Mouse (Mus musculus): Measurements from ENCODE around the gene Gclm.
"Not testable (repeated sequence)": the region's sequence is repeated elsewhere in the genome, so short reads cannot be mapped to it uniquely, and the experiment has no call there.

The Gclm gene

DNA sequence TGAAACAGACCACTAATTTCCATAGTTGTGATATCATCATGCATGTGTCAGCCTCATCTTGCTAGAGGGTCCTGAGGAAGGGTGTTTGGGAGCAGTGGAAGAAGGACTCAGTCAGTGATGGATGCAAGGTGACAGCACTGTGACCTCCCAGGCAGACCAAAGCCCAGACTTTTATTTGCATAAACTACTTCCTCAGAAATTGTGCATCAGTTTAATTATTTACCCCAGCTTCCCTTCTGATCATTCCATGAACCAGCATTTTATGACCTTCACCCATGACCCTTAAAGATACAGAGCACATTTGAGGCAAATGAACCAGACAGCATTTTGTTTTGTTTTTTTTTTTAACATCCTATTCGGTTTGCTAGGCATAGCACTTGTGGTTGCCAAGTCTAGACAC is 9.6 kb upstream of the Gclm start:
- DNase-seq (ENCODE audit: low read depth, low spot score): no peak

GRCm38 (mm10) chr3:122242876-122243275 is 2.5 kb upstream of the Gclm start:
- DNase-seq (ENCODE audit: low read depth, low spot score): no peak

DNA sequence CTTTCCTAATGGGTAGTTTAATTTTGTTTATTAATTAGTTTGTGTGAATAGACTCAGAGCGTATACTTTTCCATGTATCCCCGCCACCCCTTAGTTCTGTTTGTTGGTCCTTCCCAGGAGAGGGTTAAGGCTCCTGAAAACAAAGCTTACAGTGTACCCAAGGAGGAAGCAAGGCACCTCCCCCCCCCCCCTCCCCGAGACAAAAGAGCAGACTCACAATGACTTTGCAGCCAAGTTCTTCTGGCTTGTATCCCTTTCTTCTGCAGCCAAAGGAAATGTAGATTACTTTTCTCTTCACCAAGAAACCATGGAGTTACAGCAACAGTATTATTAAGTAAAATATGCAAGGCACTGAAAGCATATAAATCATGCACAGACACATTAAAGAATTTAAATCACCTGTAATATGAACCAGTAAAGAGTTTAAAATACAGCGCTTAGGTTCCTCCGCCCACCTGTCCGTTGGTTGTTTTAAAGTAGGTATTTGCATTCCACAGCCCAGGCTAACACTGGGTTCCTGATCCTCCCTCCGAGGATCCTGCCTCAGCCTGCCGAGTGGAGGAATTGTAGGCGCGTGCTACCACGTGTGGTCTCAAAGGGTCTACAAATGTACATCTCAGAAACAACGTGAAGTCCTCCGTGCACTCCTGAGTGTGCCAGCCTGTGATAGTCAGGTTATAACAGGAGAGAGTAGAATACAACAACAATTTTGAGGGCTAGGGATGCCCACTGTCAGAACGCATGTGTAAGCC is 1.8 kb upstream of the Gclm start:
- no peak for DNase-seq (ENCODE audit: low read depth, low spot score)

DNA sequence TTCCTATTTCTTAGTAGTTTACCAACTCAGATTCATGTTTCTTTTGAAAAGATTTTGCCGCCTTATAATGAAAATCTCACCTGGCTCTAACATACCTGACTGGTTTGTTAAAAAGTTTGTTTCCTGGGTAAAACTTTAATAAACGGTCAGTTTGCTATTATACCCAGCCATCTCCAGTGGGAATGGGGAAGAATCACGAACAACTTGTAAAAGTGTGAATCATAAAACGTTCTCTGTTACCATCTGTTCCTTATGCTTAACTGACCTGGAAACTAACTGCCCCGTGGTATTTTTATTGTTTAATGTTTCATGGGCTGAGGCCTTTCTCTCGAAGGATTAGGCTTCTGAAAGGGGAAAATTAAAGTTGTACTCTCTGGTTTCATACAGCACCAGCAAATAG is 598 bp upstream of the Gclm start:
- no peak for DNase-seq (ENCODE audit: low read depth, low spot score)

DNA sequence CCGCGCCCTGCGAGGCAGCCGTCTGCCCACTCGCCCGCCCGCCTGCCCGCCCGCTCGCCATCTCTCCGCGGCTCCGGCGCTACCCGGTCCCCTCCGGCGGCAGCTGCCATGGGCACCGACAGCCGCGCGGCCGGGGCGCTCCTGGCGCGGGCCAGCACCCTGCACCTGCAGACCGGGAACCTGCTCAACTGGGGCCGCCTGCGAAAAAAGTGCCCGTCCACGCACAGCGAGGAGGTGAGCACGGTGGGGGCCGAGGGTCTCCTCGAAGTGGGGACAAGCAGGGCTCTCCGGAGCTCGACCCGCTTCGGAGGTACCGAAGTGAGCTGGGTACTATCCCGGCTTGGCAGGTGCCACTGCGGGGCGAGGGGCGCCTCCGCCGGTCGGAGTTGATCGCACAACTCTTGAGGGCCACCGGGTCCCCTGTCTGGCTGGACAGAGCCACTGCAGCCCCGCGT is 548 bp downstream of the Gclm start:
- peak; percentile 63 for DNase-seq (ENCODE audit: low read depth, low spot score)

DNA sequence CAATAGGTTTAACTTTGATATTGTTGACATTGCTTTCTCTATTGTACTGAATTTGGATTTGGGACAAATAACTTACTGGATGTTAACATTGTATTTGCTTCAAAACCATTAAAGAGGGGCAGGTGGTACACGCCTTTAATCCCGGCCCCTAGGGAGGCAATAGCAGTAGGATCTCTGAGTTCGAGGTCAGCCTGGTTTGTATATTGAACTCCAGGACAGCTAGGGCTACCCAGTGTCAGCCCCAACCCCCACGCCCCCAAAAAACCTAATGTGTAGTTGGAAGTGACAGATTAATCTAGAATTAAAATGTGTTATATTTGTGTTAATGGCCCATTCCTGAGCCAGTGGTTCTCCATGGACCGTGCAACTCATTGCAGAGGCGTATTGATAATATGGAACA is 1.0 kb downstream of the Gclm start:
- DNase-seq (ENCODE audit: low read depth, low spot score): no peak

DNA sequence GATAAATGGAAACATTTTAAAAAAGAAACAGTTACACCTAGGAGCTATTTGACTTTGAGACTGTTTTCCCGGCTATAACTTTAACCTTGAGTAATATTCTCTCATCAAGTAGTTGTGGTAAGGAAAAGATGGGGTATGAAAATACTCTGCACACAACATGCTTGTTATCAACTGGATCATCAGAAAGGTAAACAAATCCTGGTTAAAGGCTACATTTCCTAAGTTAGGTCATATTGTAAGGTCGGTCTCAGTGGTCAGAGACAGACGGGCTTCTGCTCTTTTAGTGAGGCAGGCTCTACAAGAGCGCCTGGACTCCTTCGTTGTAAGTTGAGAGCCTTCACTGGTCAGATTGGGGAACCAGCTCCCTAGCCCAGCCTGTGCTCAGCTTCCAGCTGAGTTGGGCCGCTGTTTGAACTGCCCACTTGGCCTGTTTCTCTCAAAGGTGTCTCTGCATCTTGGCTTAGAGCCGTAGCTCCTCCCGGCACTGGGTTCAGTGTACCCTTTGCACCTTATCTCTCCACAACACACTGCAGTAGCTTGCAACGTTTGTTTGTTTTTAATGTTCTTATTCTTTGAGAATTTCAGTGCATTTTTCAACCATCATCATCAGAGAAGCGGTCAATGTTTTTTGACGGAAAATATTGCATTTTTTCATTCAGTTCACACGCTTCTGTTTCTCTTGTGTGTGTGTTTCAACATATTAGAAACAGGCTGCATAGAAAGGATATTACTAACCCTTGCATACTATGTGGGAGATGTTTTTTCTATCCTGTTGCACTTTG is 1.8 kb downstream of the Gclm start:
- DNase-seq (ENCODE audit: low read depth, low spot score): no peak

DNA sequence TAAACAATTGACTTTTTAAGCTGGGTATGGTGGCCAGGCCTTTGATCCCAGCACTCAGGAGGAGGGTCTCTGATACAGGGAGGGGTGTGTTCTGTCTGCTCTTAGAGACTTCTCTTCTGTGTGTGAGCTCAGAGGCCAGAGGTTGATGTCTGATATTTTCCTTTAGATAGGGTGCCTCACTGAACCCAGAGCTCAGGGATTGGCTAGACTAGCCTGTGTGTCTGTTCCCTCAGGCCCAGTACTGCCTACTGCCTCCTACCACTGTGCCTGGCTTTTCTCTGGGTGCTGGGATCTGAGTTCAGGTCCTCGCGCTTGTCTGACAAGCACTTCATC is 2.4 kb downstream of the Gclm start:
- DNase-seq (ENCODE audit: low read depth, low spot score): no peak

DNA sequence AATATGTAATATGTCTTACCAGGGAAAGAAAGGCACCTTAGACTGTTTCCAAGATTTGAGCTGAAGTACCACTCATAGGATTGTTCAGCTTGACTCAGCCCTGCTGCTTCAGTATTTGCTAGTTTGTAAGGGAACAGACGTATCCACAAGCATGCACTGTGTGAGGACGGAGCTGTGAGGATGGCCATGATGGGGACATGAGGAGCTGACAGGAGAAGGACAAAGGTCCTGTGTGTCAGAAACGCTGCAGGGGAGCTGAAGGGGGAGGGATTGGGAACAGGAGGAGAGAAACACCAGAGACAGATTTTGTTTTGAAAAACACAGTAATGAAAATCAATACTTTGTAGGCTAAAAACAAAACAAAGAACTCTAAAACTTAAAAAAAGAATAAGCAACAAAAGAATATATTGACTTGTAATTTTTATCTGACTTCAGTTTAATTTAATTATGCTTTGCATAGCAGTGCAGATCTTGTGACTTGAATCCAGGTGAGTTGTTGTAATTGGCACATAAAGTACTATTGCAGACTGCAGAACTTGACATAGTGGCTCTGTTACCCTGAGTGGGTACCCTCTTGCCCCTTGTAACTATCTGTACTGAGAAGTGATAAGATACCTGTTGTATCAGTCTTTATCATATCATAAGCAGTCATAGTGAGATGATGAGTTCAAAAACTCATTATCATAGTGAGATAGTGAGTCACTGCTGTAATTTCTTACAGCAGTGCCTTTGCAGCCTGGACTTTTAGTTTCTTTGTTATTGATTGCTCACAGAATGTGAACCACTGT is 7.3 kb downstream of the Gclm start:
- DNase-seq (ENCODE audit: low read depth, low spot score): no peak

GRCm38 (mm10) chr3:122254050-122254449 is 8.7 kb downstream of the Gclm start:
- DNase-seq (ENCODE audit: low read depth, low spot score): not testable (repeated sequence)

- DNase-seq (ENCODE audit: low read depth, low spot score): peak; percentile 41
Measured at GRCm38 (mm10) chr3:122269986-122270385, 24.6 kb downstream of the Gclm start.

GRCm38 (mm10) chr3:122272565-122272964 is 27.2 kb downstream of the Gclm start:
- not testable (repeated sequence) for DNase-seq (ENCODE audit: low read depth, low spot score)

GRCm38 (mm10) chr3:122273407-122274240 is 28.3 kb downstream of the Gclm start:
- DNase-seq (ENCODE audit: low read depth, low spot score): peak; percentile 24

DNA sequence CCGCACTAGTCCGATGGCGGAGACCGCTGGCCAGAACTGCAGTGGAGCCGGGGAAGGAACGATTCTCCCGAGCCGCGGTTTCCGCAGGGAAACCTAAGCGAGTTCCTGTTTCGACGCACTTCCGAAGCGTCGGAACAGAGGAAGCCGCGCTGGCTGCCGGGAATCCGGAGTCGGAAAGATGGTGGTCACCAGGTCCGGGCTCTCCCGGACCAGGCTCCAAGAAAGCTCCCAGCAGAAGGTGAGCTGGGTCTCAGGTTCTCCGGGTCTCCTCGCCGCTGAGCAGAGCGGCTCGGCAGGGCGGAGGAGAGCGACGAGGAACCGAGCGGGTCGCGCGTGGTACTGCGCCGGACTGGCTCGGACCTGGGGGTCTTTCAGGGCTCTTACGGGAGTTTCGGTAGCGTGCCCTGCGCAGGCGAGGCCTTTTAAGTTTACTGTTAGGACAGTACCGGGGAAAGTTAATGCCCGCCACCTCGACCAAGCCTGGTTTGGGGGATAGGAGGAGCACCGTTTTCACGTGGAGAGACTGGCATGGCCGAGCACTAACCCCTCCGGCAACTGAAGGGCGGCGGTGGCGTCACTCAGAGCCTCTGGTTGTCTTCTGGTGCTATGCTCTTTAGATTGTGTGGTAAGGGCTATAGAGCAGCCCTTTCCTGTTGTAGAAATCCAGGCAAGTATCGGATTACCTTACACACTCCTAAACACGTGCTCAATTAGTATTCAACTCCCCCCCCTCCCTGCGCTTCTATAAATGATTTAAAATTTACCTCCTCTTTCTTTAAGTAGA is 29.1 kb downstream of the Gclm start, which contains the start of gene Dnttip2:
TSS of gene Dnttip2 (plus strand) at position 148 of the 784 bp plus-strand sequence.
- peak; percentile 91 for DNase-seq (ENCODE audit: low read depth, low spot score)

DNA sequence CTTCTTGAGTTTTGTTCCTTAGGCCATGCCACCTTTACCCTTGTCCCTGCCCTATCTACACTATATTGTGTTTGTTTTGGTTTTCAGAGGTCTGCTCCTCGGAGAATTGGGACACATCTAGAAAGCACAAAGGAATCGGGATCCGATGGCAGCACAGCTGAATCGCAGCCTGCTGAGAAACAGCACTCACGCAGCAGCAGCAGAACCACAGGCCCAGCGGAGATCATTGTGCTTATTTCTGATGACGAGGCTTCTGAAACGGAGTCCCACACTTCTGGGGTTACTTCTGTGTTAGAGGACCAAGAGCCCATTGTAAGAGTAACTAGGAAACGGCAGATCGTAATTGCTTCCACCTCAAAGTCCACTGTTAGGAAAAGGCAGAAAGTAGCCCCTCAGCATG is 29.8 kb downstream of the Gclm start:
- DNase-seq (ENCODE audit: low read depth, low spot score): no peak

DNA sequence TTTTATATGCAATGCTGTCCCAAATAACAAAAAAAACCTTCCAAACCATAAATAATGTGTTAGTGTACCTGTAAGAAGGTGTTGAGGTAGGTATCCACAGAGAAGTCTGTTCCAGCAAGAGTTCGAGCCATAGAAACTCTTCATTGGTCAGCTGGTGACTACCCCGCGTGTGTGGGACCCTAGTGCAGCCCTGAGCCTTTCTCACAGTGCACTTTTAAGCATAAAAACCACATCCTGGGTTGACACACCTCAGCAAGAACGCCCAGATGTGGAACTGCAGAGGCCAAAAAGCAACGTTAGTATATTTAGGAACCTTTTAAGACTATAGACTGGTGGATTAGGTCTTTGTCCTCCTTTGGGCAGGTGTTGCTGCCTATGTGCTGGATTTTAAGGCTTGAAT is 41.8 kb downstream of the Gclm start:
- peak; percentile 59 for DNase-seq (ENCODE audit: low read depth, low spot score)

DNA sequence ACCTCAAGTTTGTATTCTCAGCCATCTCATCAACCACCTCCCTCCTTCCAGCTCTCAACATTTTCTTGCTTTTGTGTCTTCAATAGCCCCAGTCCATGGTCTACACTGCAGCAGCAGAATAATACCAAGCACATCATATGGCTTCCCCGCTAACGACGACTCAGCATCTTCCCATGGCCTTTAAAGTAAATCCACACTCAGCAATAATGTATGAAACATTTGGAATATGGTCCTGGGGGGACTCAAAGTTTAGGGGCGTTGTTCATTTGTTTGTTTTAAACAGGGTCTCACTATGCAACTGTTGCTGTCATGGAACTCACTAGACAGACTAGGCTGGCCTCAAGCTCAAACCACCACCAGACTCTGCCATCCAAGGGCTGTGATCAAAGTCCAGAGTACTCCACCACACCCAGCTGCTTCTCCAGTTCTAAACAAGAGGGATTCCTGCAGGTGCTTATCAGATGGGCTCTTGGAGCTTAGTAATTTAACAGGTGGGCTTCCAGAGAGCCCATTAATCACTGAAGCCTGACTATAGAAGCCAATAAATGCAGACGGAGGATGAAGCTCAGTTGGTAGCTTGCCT is 43.3 kb downstream of the Gclm start:
- DNase-seq (ENCODE audit: low read depth, low spot score): no peak

GRCm38 (mm10) chr3:122289344-122289743 is 44.0 kb downstream of the Gclm start:
- DNase-seq (ENCODE audit: low read depth, low spot score): not testable (repeated sequence)

GRCm38 (mm10) chr3:122290696-122291095 is 45.3 kb downstream of the Gclm start:
- no peak for DNase-seq (ENCODE audit: low read depth, low spot score)

DNA sequence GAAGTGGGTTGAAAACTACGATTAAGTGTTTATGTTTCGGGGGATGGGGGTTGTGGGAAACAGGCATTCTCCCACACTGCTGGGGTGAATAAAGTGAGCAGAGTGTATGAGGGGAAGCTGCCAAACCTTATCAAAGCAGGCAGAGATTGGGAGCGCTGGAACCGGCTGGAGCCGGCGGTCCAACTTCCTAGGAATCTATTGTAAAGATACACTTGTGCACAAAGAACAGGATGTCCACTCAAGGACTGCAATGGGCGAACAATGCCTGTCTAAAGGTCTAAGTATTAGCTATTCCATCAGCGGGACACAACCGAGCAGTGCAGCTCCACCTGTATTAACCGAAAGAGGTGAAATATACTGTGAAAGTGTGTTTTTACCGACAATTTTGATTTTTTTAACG is 46.5 kb downstream of the Gclm start:
- DNase-seq (ENCODE audit: low read depth, low spot score): no peak

All from CD4-positive, CD25-positive, alpha-beta regulatory T cell, adult 2 months (primary cell).